Mouse (Mus musculus): ENCODE measurements around the gene Srrm3. TPM values are rescaled to one million over a fixed set of nuclear protein-coding genes. Genes with fewer than 3 reads are reported as not detected.

Gene Srrm3
- polyA plus RNA-seq, 1 experiment from 2014 or later = 0.57 TPM

- Histone ChIP-seq H3K9me3 (ENCODE audit: control insufficient read depth, low read length) (no peaks in the 10 kb centered on the region), H3K4me1 (replicated peaks; ENCODE audit: control insufficient read depth, insufficient read depth, low read length) (peaks cover 11% of the 10 kb centered on the region), H3K4me3 (ENCODE audit: low read length) (peak overlapping the region; percentile 55), H3K4me2 (ENCODE audit: low read depth, low read length) (peak overlapping the region; percentile 89), H3K27me3 (ENCODE audit: control insufficient read depth, insufficient read depth, low read depth, low read length) (peaks cover 7% of the 10 kb centered on the region; the same call in 1 of the 2 replicates), H3K27ac (ENCODE audit: low read length) (no peak overlapping the region), H3K9ac (ENCODE audit: low read length) (peak overlapping the region; percentile 49), H3K36me3 (ENCODE audit: control insufficient read depth, insufficient read depth, low read length) (no peaks in the 10 kb centered on the region)
- ATAC-seq (ENCODE audit: low read depth) = peak; percentile 91
- WGBS = 1% methylated on average over 47 of the region's 47 CpGs
Observed at GRCm38 (mm10) chr5:135834769-135835491, 28.2 kb downstream of the Srrm3 start.

DNA sequence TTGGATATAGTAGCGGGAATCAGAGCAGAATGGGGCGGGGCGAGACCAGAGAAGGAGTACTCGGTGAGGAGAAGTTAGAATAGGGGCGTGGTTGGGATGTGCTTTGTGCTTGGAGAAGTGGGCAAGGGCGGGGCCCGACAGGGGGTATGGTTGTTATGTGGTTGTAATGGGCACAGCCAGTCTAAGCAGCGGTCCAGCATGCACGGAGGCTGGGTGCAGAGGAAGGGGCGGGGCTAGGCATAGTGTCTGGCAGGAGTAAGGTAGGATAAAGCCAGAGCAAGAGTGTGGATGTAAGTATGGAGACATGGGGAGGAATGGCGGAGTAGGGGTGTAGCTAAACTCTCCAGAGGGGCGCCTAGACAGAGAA is 28.8 kb downstream of the Srrm3 start:
- 3% methylated on average over 12 of the region's 12 CpGs for WGBS
- peaks cover 7% of the 10 kb centered on the region; the same call in 1 of the 2 replicates for H3K27me3 ChIP-seq (ENCODE audit: control insufficient read depth, insufficient read depth, low read depth, low read length)
- no peaks in the 10 kb centered on the region for H3K36me3 ChIP-seq (ENCODE audit: control insufficient read depth, insufficient read depth, low read length)
- H3K4me1 ChIP-seq (replicated peaks; ENCODE audit: control insufficient read depth, insufficient read depth, low read length) = peaks cover 11% of the 10 kb centered on the region
- H3K27ac ChIP-seq (ENCODE audit: low read length) = no peak overlapping the region
- no peaks in the 10 kb centered on the region for H3K9me3 ChIP-seq (ENCODE audit: control insufficient read depth, low read length)
- H3K4me3 ChIP-seq (ENCODE audit: low read length) = peak overlapping the region; percentile 55
- H3K4me2 ChIP-seq (ENCODE audit: low read depth, low read length) = peak overlapping the region; percentile 89
- peak; percentile 63 for ATAC-seq (ENCODE audit: low read depth)
- no peak overlapping the region for H3K9ac ChIP-seq (ENCODE audit: low read length)

DNA sequence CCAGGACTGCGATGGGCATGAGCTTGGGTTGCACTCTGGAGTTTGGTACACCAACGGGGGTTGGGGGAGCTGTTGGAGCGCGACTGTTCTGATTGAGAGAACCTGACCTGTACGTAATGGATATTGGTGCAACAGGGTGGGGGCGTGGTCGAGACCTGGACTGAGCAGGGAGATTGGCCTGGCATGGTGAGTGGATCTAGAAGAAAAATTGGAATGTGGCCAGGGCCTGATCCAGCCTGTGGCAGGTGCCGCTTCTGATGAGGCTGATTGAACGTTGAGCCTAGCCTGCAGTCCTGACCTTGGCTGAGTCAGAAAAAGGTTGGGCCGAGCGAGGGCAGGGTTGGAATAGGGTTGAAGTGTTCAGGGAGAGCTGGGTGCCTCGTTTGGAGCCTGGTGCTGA is 29.3 kb downstream of the Srrm3 start:
- H3K4me3 ChIP-seq (ENCODE audit: low read length) = no peak overlapping the region
- 0 out of 2 replicates have a peak, but pooled peaks have one; percentile 8 for ATAC-seq (ENCODE audit: low read depth)
- H3K9ac ChIP-seq (ENCODE audit: low read length) = no peak overlapping the region
- no peaks in the 10 kb centered on the region for H3K9me3 ChIP-seq (ENCODE audit: control insufficient read depth, low read length)
- peak overlapping the region; percentile 89; the same call in 1 of the 2 replicates for H3K4me2 ChIP-seq (ENCODE audit: low read depth, low read length)
- H3K27me3 ChIP-seq (ENCODE audit: control insufficient read depth, insufficient read depth, low read depth, low read length) = peaks cover 7% of the 10 kb centered on the region; the same call in 1 of the 2 replicates
- 24% methylated on average over 12 of the region's 12 CpGs for WGBS
- H3K4me1 ChIP-seq (replicated peaks; ENCODE audit: control insufficient read depth, insufficient read depth, low read length) = peaks cover 11% of the 10 kb centered on the region
- H3K36me3 ChIP-seq (ENCODE audit: control insufficient read depth, insufficient read depth, low read length) = no peaks in the 10 kb centered on the region
- no peak overlapping the region for H3K27ac ChIP-seq (ENCODE audit: low read length)

DNA sequence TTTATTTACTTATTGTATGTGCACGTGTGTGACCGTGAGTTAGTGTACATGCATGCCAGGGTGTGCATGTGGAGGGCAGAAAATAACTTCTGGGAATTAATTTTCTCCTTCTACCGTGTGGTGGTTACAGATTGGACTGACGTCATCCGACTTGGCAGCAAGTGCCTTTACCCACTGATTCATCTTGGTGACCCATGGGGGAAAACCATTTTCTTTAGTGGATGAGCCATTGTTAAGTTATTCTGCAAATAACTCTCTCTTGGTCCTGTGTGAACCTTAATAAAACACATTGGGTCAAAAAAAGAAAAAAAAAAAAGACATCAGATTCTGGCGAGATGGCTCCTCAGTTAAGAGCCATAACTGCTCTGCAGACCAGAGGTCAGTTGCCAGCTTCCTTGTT is 35.0 kb downstream of the Srrm3 start:
- Histone ChIP-seq H3K4me3 (ENCODE audit: low read length) (no peak overlapping the region), H3K9ac (ENCODE audit: low read length) (no peak overlapping the region), H3K9me3 (ENCODE audit: control insufficient read depth, low read length) (no peaks in the 10 kb centered on the region), H3K27ac (ENCODE audit: low read length) (no peak overlapping the region), H3K27me3 (ENCODE audit: control insufficient read depth, insufficient read depth, low read depth, low read length) (no peaks in the 10 kb centered on the region), H3K36me3 (ENCODE audit: control insufficient read depth, insufficient read depth, low read length) (no peaks in the 10 kb centered on the region), H3K4me1 (replicated peaks; ENCODE audit: control insufficient read depth, insufficient read depth, low read length) (no peaks in the 10 kb centered on the region), H3K4me2 (ENCODE audit: low read depth, low read length) (no peak overlapping the region)
- no peak for ATAC-seq (ENCODE audit: low read depth)
- 71% methylated on average over 6 of the region's 6 CpGs for WGBS

DNA sequence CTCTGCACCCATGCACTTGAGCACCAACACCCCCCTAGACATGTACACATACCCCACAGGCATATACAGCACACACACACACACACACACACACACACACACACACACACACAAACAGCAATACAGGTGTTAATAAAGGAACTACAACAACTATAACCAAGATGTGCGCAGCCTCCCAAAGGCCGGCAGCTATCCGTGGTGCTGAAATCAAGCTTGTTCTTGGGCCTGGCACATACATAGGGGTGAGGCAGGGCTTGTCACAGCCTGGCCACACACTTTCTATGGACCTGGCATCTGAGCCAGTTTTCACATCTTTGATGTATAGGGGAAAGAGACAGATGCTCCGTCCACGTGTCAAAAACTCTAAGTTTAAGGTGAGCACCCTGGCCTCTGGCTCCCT is 36.7 kb downstream of the Srrm3 start:
- H3K27me3 ChIP-seq (ENCODE audit: control insufficient read depth, insufficient read depth, low read depth, low read length) = no peaks in the 10 kb centered on the region
- no peak overlapping the region for H3K4me3 ChIP-seq (ENCODE audit: low read length)
- H3K36me3 ChIP-seq (ENCODE audit: control insufficient read depth, insufficient read depth, low read length) = no peaks in the 10 kb centered on the region
- WGBS = 29% methylated on average over 5 of the region's 5 CpGs
- no peak overlapping the region for H3K27ac ChIP-seq (ENCODE audit: low read length)
- H3K9me3 ChIP-seq (ENCODE audit: control insufficient read depth, low read length) = 0 out of 2 replicates have a peak, but pooled peaks cover 2% of the 10 kb centered on the region
- no peaks in the 10 kb centered on the region for H3K4me1 ChIP-seq (replicated peaks; ENCODE audit: control insufficient read depth, insufficient read depth, low read length)
- H3K9ac ChIP-seq (ENCODE audit: low read length) = no peak overlapping the region
- no peak for ATAC-seq (ENCODE audit: low read depth)
- H3K4me2 ChIP-seq (ENCODE audit: low read depth, low read length) = no peak overlapping the region

DNA sequence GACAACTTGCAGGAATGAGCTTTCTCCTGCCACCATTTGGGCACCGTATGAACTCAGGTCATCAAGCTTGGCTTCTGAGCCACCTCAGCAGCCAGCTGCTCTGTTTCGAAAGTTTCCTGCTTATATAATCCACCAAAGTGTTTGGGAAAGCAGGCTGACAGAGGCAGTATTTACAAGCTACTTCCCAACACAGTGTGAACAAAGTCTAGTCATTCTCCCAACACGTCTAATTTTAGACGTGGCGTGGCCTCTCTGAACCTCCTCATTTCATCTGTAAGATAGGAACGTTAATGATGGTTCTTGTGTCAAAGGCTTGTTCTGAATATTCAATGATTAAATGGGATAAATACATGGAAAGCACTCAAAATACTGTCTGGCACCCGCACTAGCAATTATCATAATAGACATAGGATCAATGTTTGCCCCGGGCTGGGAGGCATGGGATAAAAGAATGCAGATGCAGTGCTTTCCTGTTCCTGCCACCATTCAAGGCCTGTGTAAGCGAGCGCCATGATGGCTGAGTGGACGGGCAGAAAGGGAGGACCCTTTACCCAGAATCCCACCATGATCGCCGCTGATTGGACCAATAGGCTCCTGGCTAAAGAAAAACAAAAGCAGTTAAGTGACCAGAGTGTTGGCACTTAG is 39.1 kb downstream of the Srrm3 start:
- H3K4me3 ChIP-seq (ENCODE audit: low read length) = no peak overlapping the region
- no peaks in the 10 kb centered on the region for H3K36me3 ChIP-seq (ENCODE audit: control insufficient read depth, insufficient read depth, low read length)
- 56% methylated on average over 13 of the region's 13 CpGs for WGBS
- H3K9me3 ChIP-seq (ENCODE audit: control insufficient read depth, low read length) = 0 out of 2 replicates have a peak, but pooled peaks cover 2% of the 10 kb centered on the region
- ATAC-seq (ENCODE audit: low read depth) = no peak
- H3K9ac ChIP-seq (ENCODE audit: low read length) = no peak overlapping the region
- H3K27ac ChIP-seq (ENCODE audit: low read length) = no peak overlapping the region
- H3K27me3 ChIP-seq (ENCODE audit: control insufficient read depth, insufficient read depth, low read depth, low read length) = peaks cover 12% of the 10 kb centered on the region
- H3K4me1 ChIP-seq (replicated peaks; ENCODE audit: control insufficient read depth, insufficient read depth, low read length) = no peaks in the 10 kb centered on the region
- H3K4me2 ChIP-seq (ENCODE audit: low read depth, low read length) = no peak overlapping the region

- Histone ChIP-seq H3K27ac (ENCODE audit: low read length) (no peak overlapping the region), H3K27me3 (ENCODE audit: control insufficient read depth, insufficient read depth, low read depth, low read length) (peaks cover 28% of the 10 kb centered on the region)
Observed at GRCm38 (mm10) chr5:135847460-135847859, 40.8 kb downstream of the Srrm3 start.

GRCm38 (mm10) chr5:135847881-135848280 is 41.2 kb downstream of the Srrm3 start:
- Histone ChIP-seq H3K4me2 (ENCODE audit: low read depth, low read length) (no peak overlapping the region), H3K4me1 (replicated peaks; ENCODE audit: control insufficient read depth, insufficient read depth, low read length) (no peaks in the 10 kb centered on the region), H3K9me3 (ENCODE audit: control insufficient read depth, low read length) (0 out of 2 replicates have a peak, but pooled peaks cover 2% of the 10 kb centered on the region), H3K27ac (ENCODE audit: low read length) (no peak overlapping the region), H3K27me3 (ENCODE audit: control insufficient read depth, insufficient read depth, low read depth, low read length) (peaks cover 32% of the 10 kb centered on the region), H3K9ac (ENCODE audit: low read length) (no peak overlapping the region), H3K4me3 (ENCODE audit: low read length) (no peak overlapping the region), H3K36me3 (ENCODE audit: control insufficient read depth, insufficient read depth, low read length) (no peaks in the 10 kb centered on the region)
- no peak for ATAC-seq (ENCODE audit: low read depth)
- 76% methylated on average over 3 of the region's 3 CpGs for WGBS

More at GRCm38 (mm10) chr5:135847460-135847859, 40.8 kb downstream of the Srrm3 start:
- Histone ChIP-seq H3K4me1 (replicated peaks; ENCODE audit: control insufficient read depth, insufficient read depth, low read length) (no peaks in the 10 kb centered on the region), H3K4me3 (ENCODE audit: low read length) (no peak overlapping the region), H3K9me3 (ENCODE audit: control insufficient read depth, low read length) (0 out of 2 replicates have a peak, but pooled peaks cover 2% of the 10 kb centered on the region), H3K36me3 (ENCODE audit: control insufficient read depth, insufficient read depth, low read length) (no peaks in the 10 kb centered on the region), H3K4me2 (ENCODE audit: low read depth, low read length) (no peak overlapping the region), H3K9ac (ENCODE audit: low read length) (no peak overlapping the region)
- WGBS = 71% methylated on average over 4 of the region's 4 CpGs
- ATAC-seq (ENCODE audit: low read depth) = no peak

DNA sequence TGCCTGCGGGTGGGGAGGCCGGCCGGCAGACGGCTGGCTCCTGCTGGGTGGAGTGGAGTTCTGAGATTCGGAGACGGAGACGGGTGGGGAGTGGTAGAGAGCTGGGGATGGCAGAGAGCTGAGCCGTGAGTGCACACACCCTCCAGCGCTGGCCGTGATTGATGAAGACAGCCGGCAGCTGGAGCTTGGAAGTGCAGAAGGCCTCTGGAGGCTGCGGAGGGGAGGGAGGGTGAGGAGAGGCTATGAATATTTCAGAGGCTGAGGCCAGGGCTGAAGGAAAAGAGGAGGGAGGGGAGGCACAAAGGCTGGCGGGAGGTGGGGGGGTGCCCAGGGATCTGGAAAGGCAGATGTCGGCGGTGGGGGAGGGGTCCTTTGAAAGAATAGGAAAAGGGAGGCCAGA is 44.3 kb downstream of the Srrm3 start:
- no peak overlapping the region for H3K4me2 ChIP-seq (ENCODE audit: low read depth, low read length)
- H3K4me1 ChIP-seq (replicated peaks; ENCODE audit: control insufficient read depth, insufficient read depth, low read length) = no peaks in the 10 kb centered on the region
- no peaks in the 10 kb centered on the region for H3K36me3 ChIP-seq (ENCODE audit: control insufficient read depth, insufficient read depth, low read length)
- H3K9ac ChIP-seq (ENCODE audit: low read length) = no peak overlapping the region
- ATAC-seq (ENCODE audit: low read depth) = peak; percentile 73; the same call in 1 of the 2 replicates
- no peak overlapping the region for H3K27ac ChIP-seq (ENCODE audit: low read length)
- H3K27me3 ChIP-seq (ENCODE audit: control insufficient read depth, insufficient read depth, low read depth, low read length) = peaks cover 54% of the 10 kb centered on the region
- WGBS = under 1% methylated on average over 15 of the region's 15 CpGs
- no peak overlapping the region for H3K4me3 ChIP-seq (ENCODE audit: low read length)
- 0 out of 2 replicates have a peak, but pooled peaks cover 2% of the 10 kb centered on the region for H3K9me3 ChIP-seq (ENCODE audit: control insufficient read depth, low read length)
